Mouse (Mus musculus): Measurements from ENCODE around the gene Ubr2. TPM values are rescaled to one million over a fixed set of nuclear protein-coding genes. Genes with fewer than 3 reads are reported as not detected.

The Ubr2 gene
- total RNA-seq (2023) = 94.4 TPM

GRCm38 (mm10) chr17:47009898-47010721, at the start of gene Ubr2:
Gene Ubr2, minus strand, starts transcription at chr17:47010556.

GRCm38 (mm10) chr17:46910186-46910585, 100.2 kb downstream of the Ubr2 start, which contains the start of gene Prph2:
Gene Prph2, plus strand, starts transcription at chr17:46910459.

GRCm38 (mm10) chr17:46890116-46890815, 120.1 kb downstream of the Ubr2 start, which contains the start of gene Tbcc:
Gene Tbcc, plus strand, starts transcription at chr17:46890684.

Other genes with a start within 250 kb of the Ubr2 start
- gene Ptcra, start 246.8 kb downstream of the Ubr2 start, total RNA-seq (2023) = 0.40 TPM
- gene 2310039H08Rik, start 237.9 kb downstream of the Ubr2 start, total RNA-seq (2023) = 22.0 TPM
- 70.1 TPM for gene Rpl7l1, start 227.9 kb downstream of the Ubr2 start, total RNA-seq (2023)
- gene Bicral, start 152.1 kb downstream of the Ubr2 start, total RNA-seq (2023) = 30.8 TPM
- 14.1 TPM for gene Tbcc, start 119.9 kb downstream of the Ubr2 start, total RNA-seq (2023)
- gene Prph2, start 100.1 kb downstream of the Ubr2 start, total RNA-seq (2023) = not detected

Data from CD8-positive naive resting alpha-beta T cell, adult 57 days (primary cell).